Mouse (Mus musculus): ENCODE measurements around the gene Foxj2.
A peak's percentile ranks its signal among the peaks of the same experiment; 100 is the strongest.

Gene Foxj2

DNA sequence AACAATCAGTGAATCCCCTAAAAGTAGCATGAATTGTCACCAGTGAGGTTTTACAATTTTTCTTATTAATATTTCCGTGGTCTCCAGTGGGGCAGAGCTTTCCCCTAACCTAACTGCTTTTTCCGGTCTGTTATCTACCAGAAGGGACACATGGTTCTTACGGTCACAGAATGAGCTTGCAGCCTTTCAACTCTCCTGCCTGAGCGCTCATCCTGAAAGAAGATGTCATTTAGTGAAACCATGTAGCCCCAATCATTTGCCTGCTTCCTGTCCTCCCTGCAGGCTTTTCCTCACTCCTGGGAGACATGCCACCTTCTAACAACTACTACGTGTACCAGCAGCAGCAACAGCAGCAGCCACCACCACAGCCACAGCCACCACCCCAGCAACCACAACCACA, 17.8 kb downstream of the Foxj2 start:
- Histone ChIP-seq H3K27me3 (ENCODE audit: insufficient read depth, low read length) (no peaks in the 10 kb centered on the region), H3K36me3 (ENCODE audit: insufficient read depth, low read length) (peaks cover 17% of the 10 kb centered on the region), H3K4me3 (replicated peaks; ENCODE audit: low read length) (no peak overlapping the region), H3K4me1 (replicated peaks; ENCODE audit: low read depth, low read length) (peaks cover 12% of the 10 kb centered on the region), H3K9me3 (ENCODE audit: low read length) (no peaks in the 10 kb centered on the region)
- TF ChIP-seq POU5F1 (IDR thresholded peaks at IDR 0.05; ENCODE audit: borderline replicate concordance, low read length) (no peak), CTCF (conservative IDR thresholded peaks at IDR 0.05; ENCODE audit: low read length) (no peak), NANOG (IDR thresholded peaks at IDR 0.05; ENCODE audit: borderline replicate concordance, low read length) (no peak)

DNA sequence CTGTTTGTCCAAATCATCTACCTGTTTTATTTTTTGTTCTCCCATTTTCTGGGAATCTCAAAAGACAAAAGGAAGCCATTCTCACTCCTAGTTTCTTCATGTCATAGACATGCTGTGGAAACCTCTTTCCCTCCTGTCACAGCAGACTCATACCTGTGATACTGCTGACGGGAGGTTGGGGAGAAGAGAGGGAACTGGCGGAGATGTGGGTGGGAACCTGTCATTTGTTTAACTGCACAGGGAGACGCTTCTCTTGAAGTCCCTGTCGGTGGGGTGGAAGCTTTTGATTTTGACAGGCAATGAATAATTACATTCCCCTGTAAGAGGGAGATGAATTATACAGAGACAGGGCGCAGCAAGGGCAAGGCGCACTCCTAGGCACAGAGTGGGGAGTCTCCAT, 24.0 kb downstream of the Foxj2 start:
- TF ChIP-seq CTCF (conservative IDR thresholded peaks at IDR 0.05; ENCODE audit: low read length) (no peak), NANOG (IDR thresholded peaks at IDR 0.05; ENCODE audit: borderline replicate concordance, low read length) (no peak), POU5F1 (IDR thresholded peaks at IDR 0.05; ENCODE audit: borderline replicate concordance, low read length) (no peak)
- no peaks in the 10 kb centered on the region for H3K27me3 ChIP-seq (ENCODE audit: insufficient read depth, low read length)
- H3K4me3 ChIP-seq (replicated peaks; ENCODE audit: low read length), result no peak overlapping the region
- H3K4me1 ChIP-seq (replicated peaks; ENCODE audit: low read depth, low read length), result no peaks in the 10 kb centered on the region
- peaks cover 10% of the 10 kb centered on the region for H3K36me3 ChIP-seq (ENCODE audit: insufficient read depth, low read length)
- H3K9me3 ChIP-seq (ENCODE audit: low read length), result no peaks in the 10 kb centered on the region

GRCm38 (mm10) chr6:122852696-122853095, 33.0 kb downstream of the Foxj2 start:
- H3K4me3 ChIP-seq (replicated peaks; ENCODE audit: low read length), result no peak overlapping the region
- H3K36me3 ChIP-seq (ENCODE audit: insufficient read depth, low read length), result no peaks in the 10 kb centered on the region
- no peaks in the 10 kb centered on the region for H3K9me3 ChIP-seq (ENCODE audit: low read length)
- TF ChIP-seq POU5F1 (IDR thresholded peaks at IDR 0.05; ENCODE audit: borderline replicate concordance, low read length), result no peak
- no peaks in the 10 kb centered on the region for H3K4me1 ChIP-seq (replicated peaks; ENCODE audit: low read depth, low read length)
- H3K27me3 ChIP-seq (ENCODE audit: insufficient read depth, low read length), result no peaks in the 10 kb centered on the region

GRCm38 (mm10) chr6:122854552-122854951, 34.8 kb downstream of the Foxj2 start:
- Histone ChIP-seq H3K4me3 (replicated peaks; ENCODE audit: low read length) (no peak overlapping the region), H3K4me1 (replicated peaks; ENCODE audit: low read depth, low read length) (no peaks in the 10 kb centered on the region), H3K36me3 (ENCODE audit: insufficient read depth, low read length) (no peaks in the 10 kb centered on the region), H3K9me3 (ENCODE audit: low read length) (no peaks in the 10 kb centered on the region), H3K27me3 (ENCODE audit: insufficient read depth, low read length) (no peaks in the 10 kb centered on the region)
- TF ChIP-seq POU5F1 (IDR thresholded peaks at IDR 0.05; ENCODE audit: borderline replicate concordance, low read length), result no peak
- TF ChIP-seq NANOG (IDR thresholded peaks at IDR 0.05; ENCODE audit: borderline replicate concordance, low read length), result no peak

DNA sequence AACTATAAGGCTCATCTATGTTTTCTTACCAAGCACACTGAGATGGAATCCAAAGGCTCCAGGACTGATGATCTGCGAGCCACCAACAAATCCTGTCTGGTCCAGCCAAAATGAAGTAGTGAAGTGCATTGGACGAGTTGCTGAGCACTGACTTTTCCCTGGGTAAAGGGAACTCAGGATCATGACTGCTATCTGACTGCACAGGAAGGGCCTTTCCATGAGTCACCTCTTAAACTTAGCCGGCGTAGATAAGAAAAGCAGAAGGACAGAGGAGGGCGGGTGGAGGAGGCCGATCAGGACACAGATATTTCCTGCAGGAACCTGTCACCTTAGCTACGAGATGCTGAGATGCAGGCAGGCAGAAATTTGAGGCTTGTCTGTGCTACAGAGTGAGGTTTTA, 36.2 kb downstream of the Foxj2 start, which contains the start of gene C3ar1:
Gene C3ar1, minus strand, starts transcription at position 207 of the 400 bp plus-strand sequence.
- Histone ChIP-seq H3K4me3 (replicated peaks; ENCODE audit: low read length) (no peak within 1 kb of the TSS), H3K36me3 (ENCODE audit: insufficient read depth, low read length) (no peaks in the 10 kb centered on the region), H3K4me1 (replicated peaks; ENCODE audit: low read depth, low read length) (no peaks in the 10 kb centered on the region), H3K9me3 (ENCODE audit: low read length) (no peaks in the 10 kb centered on the region), H3K27me3 (ENCODE audit: insufficient read depth, low read length) (no peaks in the 10 kb centered on the region)
- TF ChIP-seq NANOG (IDR thresholded peaks at IDR 0.05; ENCODE audit: borderline replicate concordance, low read length) (no peak), POU5F1 (IDR thresholded peaks at IDR 0.05; ENCODE audit: borderline replicate concordance, low read length) (no peak), CTCF (conservative IDR thresholded peaks at IDR 0.05; ENCODE audit: low read length) (no peak)

DNA sequence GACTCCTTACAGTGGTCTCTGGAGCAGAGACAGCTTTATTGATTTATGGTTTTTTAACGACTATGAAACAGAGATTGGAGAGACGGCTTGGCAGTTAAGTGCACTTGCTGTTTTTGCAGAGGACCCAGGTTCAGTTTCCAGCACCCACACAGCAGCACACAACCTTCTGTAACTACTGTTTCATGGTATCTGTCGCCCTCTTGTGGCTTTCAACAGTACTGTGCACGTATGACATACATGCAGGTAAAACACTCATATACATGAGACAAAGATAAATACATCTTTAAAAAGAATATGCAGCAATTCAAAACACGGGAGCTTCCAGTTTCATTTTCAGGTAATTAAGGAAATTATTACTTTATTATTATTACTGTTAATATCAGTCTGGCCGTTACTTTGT, 42.7 kb downstream of the Foxj2 start:
- Histone ChIP-seq H3K9me3 (ENCODE audit: low read length) (peaks cover 15% of the 10 kb centered on the region), H3K4me3 (replicated peaks; ENCODE audit: low read length) (no peak overlapping the region), H3K27me3 (ENCODE audit: insufficient read depth, low read length) (no peaks in the 10 kb centered on the region), H3K36me3 (ENCODE audit: insufficient read depth, low read length) (no peaks in the 10 kb centered on the region), H3K4me1 (replicated peaks; ENCODE audit: low read depth, low read length) (no peaks in the 10 kb centered on the region)
- no peak for TF ChIP-seq NANOG (IDR thresholded peaks at IDR 0.05; ENCODE audit: borderline replicate concordance, low read length)
- TF ChIP-seq CTCF (conservative IDR thresholded peaks at IDR 0.05; ENCODE audit: low read length), result peak; percentile 62
- no peak for TF ChIP-seq POU5F1 (IDR thresholded peaks at IDR 0.05; ENCODE audit: borderline replicate concordance, low read length)

GRCm38 (mm10) chr6:122862871-122863270, 43.2 kb downstream of the Foxj2 start:
- H3K4me3 ChIP-seq (replicated peaks; ENCODE audit: low read length), result no peak overlapping the region
- H3K4me1 ChIP-seq (replicated peaks; ENCODE audit: low read depth, low read length), result no peaks in the 10 kb centered on the region
- no peaks in the 10 kb centered on the region for H3K27me3 ChIP-seq (ENCODE audit: insufficient read depth, low read length)
- H3K36me3 ChIP-seq (ENCODE audit: insufficient read depth, low read length), result no peaks in the 10 kb centered on the region
- TF ChIP-seq NANOG (IDR thresholded peaks at IDR 0.05; ENCODE audit: borderline replicate concordance, low read length), result no peak
- no peak for TF ChIP-seq POU5F1 (IDR thresholded peaks at IDR 0.05; ENCODE audit: borderline replicate concordance, low read length)
- no peak for TF ChIP-seq CTCF (conservative IDR thresholded peaks at IDR 0.05; ENCODE audit: low read length)
- H3K9me3 ChIP-seq (ENCODE audit: low read length), result peaks cover 15% of the 10 kb centered on the region

DNA sequence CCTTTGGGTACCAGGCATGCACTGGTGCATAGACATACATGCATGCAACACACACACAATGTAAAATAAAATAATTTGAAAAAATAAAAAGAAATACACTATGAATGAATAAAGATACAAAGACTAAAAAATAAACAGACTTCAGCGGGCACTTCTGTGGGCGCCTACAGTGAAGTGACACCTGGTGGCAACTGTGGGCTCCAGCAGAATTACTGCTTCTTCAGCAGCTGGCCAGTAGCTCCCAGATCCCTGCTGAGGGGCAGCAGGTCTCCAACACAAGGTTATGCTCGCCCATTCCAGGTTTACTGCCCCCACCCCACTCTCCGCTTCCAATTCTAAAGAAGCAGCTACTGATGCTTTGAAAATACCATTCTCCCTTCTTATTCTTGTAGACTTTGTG, 48.2 kb downstream of the Foxj2 start:
- no peaks in the 10 kb centered on the region for H3K27me3 ChIP-seq (ENCODE audit: insufficient read depth, low read length)
- no peaks in the 10 kb centered on the region for H3K9me3 ChIP-seq (ENCODE audit: low read length)
- TF ChIP-seq NANOG (IDR thresholded peaks at IDR 0.05; ENCODE audit: borderline replicate concordance, low read length), result no peak
- no peaks in the 10 kb centered on the region for H3K4me1 ChIP-seq (replicated peaks; ENCODE audit: low read depth, low read length)
- H3K36me3 ChIP-seq (ENCODE audit: insufficient read depth, low read length), result no peaks in the 10 kb centered on the region
- no peak overlapping the region for H3K4me3 ChIP-seq (replicated peaks; ENCODE audit: low read length)

DNA sequence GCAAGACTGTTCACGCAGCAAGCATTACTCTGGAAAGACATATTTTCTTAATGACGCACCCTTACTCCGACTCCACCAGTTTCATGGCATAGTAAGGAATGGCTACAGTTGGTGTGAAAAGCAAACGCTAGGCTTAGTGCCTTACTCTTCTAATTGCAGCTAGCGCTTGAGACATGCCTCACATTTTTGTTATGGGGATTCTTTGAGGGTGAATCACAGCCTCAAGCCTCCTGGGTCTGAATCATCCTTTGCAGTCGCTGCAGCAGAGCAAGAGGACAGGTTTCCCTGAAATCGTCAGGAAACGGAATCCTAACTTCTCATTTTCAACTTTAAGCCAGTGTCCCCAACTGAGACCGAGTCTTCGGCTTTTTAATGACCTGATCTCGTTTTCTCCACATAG, 50.1 kb downstream of the Foxj2 start:
- TF ChIP-seq CTCF (conservative IDR thresholded peaks at IDR 0.05; ENCODE audit: low read length) (no peak), POU5F1 (IDR thresholded peaks at IDR 0.05; ENCODE audit: borderline replicate concordance, low read length) (no peak), NANOG (IDR thresholded peaks at IDR 0.05; ENCODE audit: borderline replicate concordance, low read length) (no peak)
- 0 out of 2 replicates have a peak, but pooled peaks cover 4% of the 10 kb centered on the region for H3K4me1 ChIP-seq (replicated peaks; ENCODE audit: low read depth, low read length)
- H3K27me3 ChIP-seq (ENCODE audit: insufficient read depth, low read length), result no peaks in the 10 kb centered on the region
- H3K36me3 ChIP-seq (ENCODE audit: insufficient read depth, low read length), result no peaks in the 10 kb centered on the region
- no peak overlapping the region for H3K4me3 ChIP-seq (replicated peaks; ENCODE audit: low read length)
- no peaks in the 10 kb centered on the region for H3K9me3 ChIP-seq (ENCODE audit: low read length)

All from E14TG2a.4 (cell line).